Mouse (Mus musculus): Measurements from ENCODE around the gene BC024978. TPM values are rescaled to one million over a fixed set of nuclear protein-coding genes. Genes with fewer than 3 reads are reported as not detected.

The BC024978 gene
- polyA plus RNA-seq, 1 experiment = 2.3 TPM

GRCm38 (mm10) chr7:27163450-27163805 lies 32.2 kb upstream of the BC024978 start:
- Histone ChIP-seq H3K36me3 (replicated peaks; ENCODE audit: low read length) (peaks cover 76% of the 10 kb centered on the region), H3K4me3 (replicated peaks) (peak overlapping the region; percentile 71), H3K9me3 (no peaks in the 10 kb centered on the region), H3K4me1 (peaks cover 84% of the 10 kb centered on the region), H3K27me3 (replicated peaks) (no peaks in the 10 kb centered on the region)
- no peak for TF ChIP-seq FLI1 (IDR thresholded peaks at IDR 0.05; ENCODE audit: low read length)

- Histone ChIP-seq H3K4me3 (replicated peaks) (peak overlapping the region; percentile 97), H3K36me3 (replicated peaks; ENCODE audit: low read length) (peaks cover 75% of the 10 kb centered on the region), H3K9me3 (no peaks in the 10 kb centered on the region), H3K27me3 (replicated peaks) (no peaks in the 10 kb centered on the region), H3K4me1 (peaks cover 83% of the 10 kb centered on the region)
- TF ChIP-seq GATA1 (IDR thresholded peaks at IDR 0.05; ENCODE audit: borderline replicate concordance, low read length) = no peak
- TF ChIP-seq FLI1 (IDR thresholded peaks at IDR 0.05; ENCODE audit: low read length) = no peak
Measured at GRCm38 (mm10) chr7:27164112-27164947, 31.3 kb upstream of the BC024978 start.

GRCm38 (mm10) chr7:27165007-27165655 lies 30.4 kb upstream of the BC024978 start:
- TF ChIP-seq FLI1 (IDR thresholded peaks at IDR 0.05; ENCODE audit: low read length) = no peak
- TF ChIP-seq GATA1 (IDR thresholded peaks at IDR 0.05; ENCODE audit: borderline replicate concordance, low read length) = no peak
- Histone ChIP-seq H3K36me3 (replicated peaks; ENCODE audit: low read length) (peaks cover 75% of the 10 kb centered on the region), H3K4me1 (peaks cover 75% of the 10 kb centered on the region), H3K9me3 (no peaks in the 10 kb centered on the region), H3K4me3 (replicated peaks) (peak overlapping the region; percentile 97), H3K27me3 (replicated peaks) (no peaks in the 10 kb centered on the region)

GRCm38 (mm10) chr7:27165696-27166095 lies 29.9 kb upstream of the BC024978 start:
- Histone ChIP-seq H3K9me3 (no peaks in the 10 kb centered on the region), H3K4me1 (peaks cover 72% of the 10 kb centered on the region), H3K4me3 (replicated peaks) (peak overlapping the region; percentile 97), H3K36me3 (replicated peaks; ENCODE audit: low read length) (peaks cover 75% of the 10 kb centered on the region), H3K27me3 (replicated peaks) (no peaks in the 10 kb centered on the region)
- TF ChIP-seq GATA1 (IDR thresholded peaks at IDR 0.05; ENCODE audit: borderline replicate concordance, low read length) = no peak

- Histone ChIP-seq H3K36me3 (replicated peaks; ENCODE audit: low read length) (peaks cover 75% of the 10 kb centered on the region), H3K27me3 (replicated peaks) (no peaks in the 10 kb centered on the region), H3K4me3 (replicated peaks) (peak overlapping the region; percentile 97), H3K9me3 (no peaks in the 10 kb centered on the region), H3K4me1 (peaks cover 70% of the 10 kb centered on the region)
- TF ChIP-seq GATA1 (IDR thresholded peaks at IDR 0.05; ENCODE audit: borderline replicate concordance, low read length) (no peak), FLI1 (IDR thresholded peaks at IDR 0.05; ENCODE audit: low read length) (no peak)
Measured at GRCm38 (mm10) chr7:27166229-27166613, 29.4 kb upstream of the BC024978 start.

- H3K4me3 ChIP-seq (replicated peaks) = peak within 1 kb of the TSS; percentile 97
- peaks cover 75% of the 10 kb centered on the region for H3K36me3 ChIP-seq (replicated peaks; ENCODE audit: low read length)
- peaks cover 68% of the 10 kb centered on the region for H3K4me1 ChIP-seq
Measured at GRCm38 (mm10) chr7:27166614-27167474, 28.7 kb upstream of the BC024978 start, which contains the start of gene Egln2. Gene Egln2, minus strand, starts transcription at chr7:27166802.

GRCm38 (mm10) chr7:27167475-27168094 lies 28.0 kb upstream of the BC024978 start:
- Histone ChIP-seq H3K27me3 (replicated peaks) (no peaks in the 10 kb centered on the region), H3K9me3 (no peaks in the 10 kb centered on the region), H3K36me3 (replicated peaks; ENCODE audit: low read length) (peaks cover 75% of the 10 kb centered on the region), H3K4me1 (peaks cover 65% of the 10 kb centered on the region), H3K4me3 (replicated peaks) (peak overlapping the region; percentile 97)
- TF ChIP-seq GATA1 (IDR thresholded peaks at IDR 0.05; ENCODE audit: borderline replicate concordance, low read length) (no peak), FLI1 (IDR thresholded peaks at IDR 0.05; ENCODE audit: low read length) (no peak)

More at GRCm38 (mm10) chr7:27166614-27167474, 28.7 kb upstream of the BC024978 start, which contains the start of gene Egln2:
- Histone ChIP-seq H3K9me3 (no peaks in the 10 kb centered on the region), H3K27me3 (replicated peaks) (no peaks in the 10 kb centered on the region)
- no peak for TF ChIP-seq FLI1 (IDR thresholded peaks at IDR 0.05; ENCODE audit: low read length)
- no peak for TF ChIP-seq GATA1 (IDR thresholded peaks at IDR 0.05; ENCODE audit: borderline replicate concordance, low read length)

GRCm38 (mm10) chr7:27168371-27168770 lies 27.2 kb upstream of the BC024978 start:
- Histone ChIP-seq H3K9me3 (no peaks in the 10 kb centered on the region), H3K4me3 (replicated peaks) (no peak overlapping the region), H3K4me1 (peaks cover 63% of the 10 kb centered on the region), H3K36me3 (replicated peaks; ENCODE audit: low read length) (peaks cover 75% of the 10 kb centered on the region), H3K27me3 (replicated peaks) (no peaks in the 10 kb centered on the region)
- TF ChIP-seq GATA1 (IDR thresholded peaks at IDR 0.05; ENCODE audit: borderline replicate concordance, low read length) (no peak), FLI1 (IDR thresholded peaks at IDR 0.05; ENCODE audit: low read length) (no peak)

- Histone ChIP-seq H3K4me1 (peaks cover 62% of the 10 kb centered on the region), H3K9me3 (no peaks in the 10 kb centered on the region), H3K36me3 (replicated peaks; ENCODE audit: low read length) (peaks cover 79% of the 10 kb centered on the region), H3K4me3 (replicated peaks) (no peak overlapping the region), H3K27me3 (replicated peaks) (no peaks in the 10 kb centered on the region)
- no peak for TF ChIP-seq FLI1 (IDR thresholded peaks at IDR 0.05; ENCODE audit: low read length)
- TF ChIP-seq GATA1 (IDR thresholded peaks at IDR 0.05; ENCODE audit: borderline replicate concordance, low read length) = no peak
Measured at GRCm38 (mm10) chr7:27170981-27171380, 24.6 kb upstream of the BC024978 start.
